Comparison of ENCODE assay signal across 9 mouse cellular contexts in genomic region chr4:151095207-151095606, GRCm38 (mm10). TPM values are rescaled to one million over a fixed set of nuclear protein-coding genes. Genes with fewer than 3 reads are reported as not detected.
DNase-seq lines count a peak whose midpoint lies in the region; ATAC-seq lines count a peak whose summit lies in the region.
"Had no signal": no experiment of that assay in that cellular context is flagged by ENCODE, and none has a peak within 500 bp of the region (broad histone marks: within the 10 kb centered on the region; RNA-seq: fewer than 3 reads in every experiment).

No protein-coding gene starts in this region.

- H3K27ac ChIP-seq in limb, embryonic 11.5 days (replicated peaks; ENCODE audit: low read depth, low read length), result no peak overlapping the region
- no peak overlapping the region for H3K27ac ChIP-seq in limb, embryonic 10.5 days
- H3K27ac ChIP-seq in forebrain, embryonic 13.5 days, result no peak overlapping the region

- H3K27me3 ChIP-seq in limb, embryonic 11.5 days (ENCODE audit: control insufficient read depth, insufficient read depth, low read length), result no peaks in the 10 kb centered on the region
- no peaks in the 10 kb centered on the region for H3K27me3 ChIP-seq in limb, embryonic 10.5 days (ENCODE audit: low read depth, poor library complexity, severe bottlenecking)
- H3K27me3 ChIP-seq in forebrain, embryonic 13.5 days, result no peaks in the 10 kb centered on the region

- WGBS in limb, embryonic 11.5 days, result 38% methylated on average over 2 of the region's 2 CpGs
- whole genome bisulfite sequencing in limb, embryonic 10.5 days, result 40% methylated on average over 2 of the region's 2 CpGs
- WGBS in forebrain, embryonic 13.5 days, result 32% methylated on average over 2 of the region's 2 CpGs

- no peak for ATAC-seq in limb, embryonic 11.5 days (ENCODE audit: insufficient number of reproducible peaks, low FRiP score, low TSS enrichment, low read depth)
- ATAC-seq in forebrain, embryonic 13.5 days, result no peak

- H3K4me2 ChIP-seq in limb, embryonic 11.5 days (ENCODE audit: low read depth, severe bottlenecking), result no peak overlapping the region
- H3K4me2 ChIP-seq in forebrain, embryonic 13.5 days, result no peak overlapping the region

- no peaks in the 10 kb centered on the region for H3K9me3 ChIP-seq in limb, embryonic 11.5 days (ENCODE audit: control insufficient read depth, low read length)
- H3K9me3 ChIP-seq in limb, embryonic 10.5 days (replicated peaks), result no peaks in the 10 kb centered on the region
- H3K9me3 ChIP-seq in forebrain, embryonic 13.5 days (replicated peaks), result no peaks in the 10 kb centered on the region

- no peaks in the 10 kb centered on the region for H3K4me1 ChIP-seq in limb, embryonic 11.5 days (ENCODE audit: control insufficient read depth, insufficient read depth, low read length)
- H3K4me1 ChIP-seq in limb, embryonic 10.5 days, result peaks cover 6% of the 10 kb centered on the region; the same call in 1 of the 2 replicates
- peaks cover 50% of the 10 kb centered on the region for H3K4me1 ChIP-seq in forebrain, embryonic 13.5 days

- H3K9ac ChIP-seq in limb, embryonic 11.5 days (ENCODE audit: low read length), result no peak overlapping the region
- H3K9ac ChIP-seq in forebrain, embryonic 13.5 days, result no peak overlapping the region

- no peaks in the 10 kb centered on the region for H3K36me3 ChIP-seq in limb, embryonic 11.5 days (ENCODE audit: control insufficient read depth, insufficient read depth, low read length)
- 0 out of 2 replicates have a peak, but pooled peaks cover 2% of the 10 kb centered on the region for H3K36me3 ChIP-seq in limb, embryonic 10.5 days
- H3K36me3 ChIP-seq in forebrain, embryonic 13.5 days (ENCODE audit: poor library complexity, severe bottlenecking), result peaks cover 24% of the 10 kb centered on the region; the same call in 1 of the 2 replicates

- peak; percentile 40 for DNase-seq in adrenal gland, postnatal 14 days
- DNase-seq in adrenal gland, adult 18-20 months (ENCODE audit: low spot score in 2 of 2), result no peak
- DNase-seq in limb, embryonic 11.5 days (ENCODE audit: low spot score), result peak; percentile 44
- DNase-seq in limb, embryonic 10.5 days (ENCODE audit: low spot score), result no peak
- peak; percentile 57 for DNase-seq in cerebellum, adult 11-12 months
- DNase-seq in heart, postnatal 10 days, result peak; percentile 55 to 70
- peak; percentile 73 for DNase-seq in retina, postnatal 1 day

- no peak overlapping the region for H3K4me3 ChIP-seq in limb, embryonic 11.5 days (ENCODE audit: low read depth, low read length)
- no peak overlapping the region for H3K4me3 ChIP-seq in limb, embryonic 10.5 days
- no peak overlapping the region for H3K4me3 ChIP-seq in forebrain, embryonic 13.5 days

- intact Hi-C loops in heart, postnatal 10 days (cut with DNase I), result no loop called here

RNA-seq across cellular contexts. Expression of gene Gm13090, which starts 5.8 kb away (rescaled TPM):
- total RNA-seq in adrenal gland, postnatal 14 days (2021), result not detected in 2 replicates
- not detected for total RNA-seq in adrenal gland, adult 18-20 months (2021)
- 0.21 TPM in 1 of 2 replicates, not detected in the other for polyA plus RNA-seq in limb, embryonic 11.5 days (2014; fragmentation: Nextera tagmentation; extraction: Ambion mirVana)
- polyA plus RNA-seq in limb, embryonic 10.5 days (2016; fragmentation: Nextera tagmentation; extraction: Ambion mirVana), result not detected in 2 replicates
- total RNA-seq in heart, postnatal 10 days (2021), result not detected
- polyA plus RNA-seq in forebrain, embryonic 13.5 days (2015; fragmentation: Nextera tagmentation; extraction: Ambion mirVana), result 0.33 TPM in 1 of 2 replicates, not detected in the other
- polyA plus RNA-seq: gonadal fat pad, adult 2 months had no signal

RNA-seq across cellular contexts. Expression of gene Vamp3, which starts 37.4 kb away (rescaled TPM):
- total RNA-seq in adrenal gland, postnatal 14 days (2021), result 83.9 and 85.7 TPM in 2 replicates
- 10 to 100 TPM; 60.4 to 72.5 TPM for total RNA-seq in adrenal gland, adult 18-20 months (2021)
- 87.8 and 93.6 TPM in 2 replicates for polyA plus RNA-seq in limb, embryonic 11.5 days (2014; fragmentation: Nextera tagmentation; extraction: Ambion mirVana)
- polyA plus RNA-seq in limb, embryonic 10.5 days (2016; fragmentation: Nextera tagmentation; extraction: Ambion mirVana), result 113 and 116 TPM in 2 replicates
- 10 to 100 TPM; 79.9 to 84.5 TPM for total RNA-seq in heart, postnatal 10 days (2021)
- 77.3 and 80.1 TPM in 2 replicates for polyA plus RNA-seq in forebrain, embryonic 13.5 days (2015; fragmentation: Nextera tagmentation; extraction: Ambion mirVana)

RNA-seq across cellular contexts. Expression of gene Per3, which starts 50.7 kb away (rescaled TPM):
- 22.3 and 24.3 TPM in 2 replicates for total RNA-seq in adrenal gland, postnatal 14 days (2021)
- total RNA-seq in adrenal gland, adult 18-20 months (2021), result 1 to 10 TPM; 5.2 to 6.6 TPM
- polyA plus RNA-seq in limb, embryonic 11.5 days (2014; fragmentation: Nextera tagmentation; extraction: Ambion mirVana), result 6.7 and 7.5 TPM in 2 replicates
- polyA plus RNA-seq in limb, embryonic 10.5 days (2016; fragmentation: Nextera tagmentation; extraction: Ambion mirVana), result 4.7 and 7.0 TPM in 2 replicates
- 10 to 100 TPM; 16.2 TPM for total RNA-seq in heart, postnatal 10 days (2021)
- polyA plus RNA-seq in forebrain, embryonic 13.5 days (2015; fragmentation: Nextera tagmentation; extraction: Ambion mirVana), result 3.5 and 4.0 TPM in 2 replicates

Comparison
In these comparisons a context has a peak if more than half of its experiments do, and no peak if none do; other contexts are left out.
1. DNase-seq: peak in adrenal gland, postnatal 14 days (single experiment), limb, embryonic 11.5 days (single experiment), cerebellum, adult 11-12 months (single experiment), heart, postnatal 10 days (2 of 2) and retina, postnatal 1 day (single experiment); none in adrenal gland, adult 18-20 months (0 of 2) and limb, embryonic 10.5 days (single experiment).